Mouse (Mus musculus): Measurements from ENCODE around the gene Cyp2s1. TPM values are rescaled to one million over a fixed set of nuclear protein-coding genes. Genes with fewer than 3 reads are reported as not detected.

The Cyp2s1 gene
- total RNA-seq (2023), result not detected

GRCm38 (mm10) chr7:25816241-25816919 lies at the start of gene Cyp2s1:
TSS of gene Cyp2s1 (minus strand) at chr7:25816913.

DNA sequence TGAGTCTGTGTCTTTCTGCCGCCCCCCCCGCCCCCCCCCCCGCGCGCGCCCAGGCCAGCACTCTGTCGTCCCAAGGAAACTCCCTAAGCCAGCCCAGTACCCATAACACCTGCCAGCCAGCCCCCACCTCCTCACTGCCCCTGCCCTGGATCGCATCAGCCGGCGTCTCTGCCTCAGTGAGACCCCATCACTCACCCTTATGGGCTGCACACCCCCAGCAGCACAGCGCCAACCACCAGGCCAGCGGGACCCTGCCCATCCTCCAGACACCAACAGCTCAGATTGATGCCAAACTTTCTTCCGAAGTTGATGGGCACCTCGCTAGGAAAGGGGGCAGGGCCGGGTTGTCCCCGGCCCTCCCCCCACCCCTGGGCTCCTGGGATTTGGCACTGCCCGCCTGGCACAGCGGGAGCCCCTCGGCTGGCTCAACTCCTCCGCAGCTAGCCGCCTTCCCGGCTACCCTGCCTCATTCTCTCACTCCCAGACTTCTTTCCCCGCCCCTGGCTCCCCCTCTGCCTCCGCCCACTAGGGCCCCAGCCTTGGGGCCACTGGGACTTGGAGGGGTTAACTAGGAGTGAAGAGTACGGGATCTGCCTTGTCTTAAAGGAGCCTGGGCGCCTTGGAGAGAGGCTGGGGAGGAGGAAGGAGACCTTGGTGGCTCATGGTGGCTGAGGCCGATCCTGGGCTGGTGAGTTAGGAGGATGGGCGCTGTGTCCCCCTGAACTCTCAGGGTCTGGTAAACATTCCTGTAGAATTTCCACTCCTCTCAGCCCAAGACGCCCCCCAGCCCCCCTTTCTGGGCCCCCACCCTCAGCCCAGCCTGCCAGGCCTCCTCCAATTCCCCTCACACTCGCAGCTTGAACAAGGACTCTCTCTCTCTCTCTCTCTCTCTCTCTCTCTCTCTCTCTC lies 28.2 kb downstream of the Cyp2s1 start, which contains the start of gene Axl:
Gene Axl, minus strand, starts transcription at position 486 of the 909 bp plus-strand sequence.

GRCm38 (mm10) chr7:25754738-25755467 lies 61.8 kb downstream of the Cyp2s1 start, which contains the start of gene Hnrnpul1:
TSS of gene Hnrnpul1 (minus strand) at chr7:25754757.

Other genes with a start within 250 kb of the Cyp2s1 start
- not detected for gene Erich4, start 201.0 kb downstream of the Cyp2s1 start, total RNA-seq (2023)
- 10 to 100 TPM; 21.2 to 25.3 TPM for gene Dmac2, start 197.5 kb downstream of the Cyp2s1 start, total RNA-seq (2023)
- gene B3gnt8, start 190.3 kb downstream of the Cyp2s1 start, total RNA-seq (2023), result 10 to 100 TPM; 16.3 to 24.1 TPM
- gene Bckdha, start 157.9 kb downstream of the Cyp2s1 start, total RNA-seq (2023), result 10 to 100 TPM; 41.4 to 49.7 TPM
- gene Exosc5, start 157.7 kb downstream of the Cyp2s1 start, total RNA-seq (2023), result 10 to 100 TPM; 27.7 to 34.1 TPM
- gene Tmem91, start 141.7 kb downstream of the Cyp2s1 start, total RNA-seq (2023), result under 1 TPM in 1 of 2 experiments, not detected in 1; 0.42 TPM
- gene B9d2, start 136.1 kb downstream of the Cyp2s1 start, total RNA-seq (2023), result 10 to 100 TPM; 26.2 to 28.7 TPM
- 100 to 1,000 TPM; 166 to 200 TPM for gene Tgfb1, start 129.9 kb downstream of the Cyp2s1 start, total RNA-seq (2023)
- 10 to 100 TPM; 66.4 to 74.4 TPM for gene Ccdc97, start 97.8 kb downstream of the Cyp2s1 start, total RNA-seq (2023)
- 100 to 1,000 TPM; 199 to 224 TPM for gene Hnrnpul1, start 62.2 kb downstream of the Cyp2s1 start, total RNA-seq (2023)
- 1 to 10 TPM; 4.0 to 6.3 TPM for gene Axl, start 28.2 kb downstream of the Cyp2s1 start, total RNA-seq (2023)
- gene Cyp2b10, start 80.7 kb upstream of the Cyp2s1 start, total RNA-seq (2023), result not detected
- not detected for gene Cyp2b13, start 244.6 kb upstream of the Cyp2s1 start, total RNA-seq (2023)